Mouse (Mus musculus): ENCODE measurements around the gene Gps2. TPM values are rescaled to one million over a fixed set of nuclear protein-coding genes. Genes with fewer than 3 reads are reported as not detected.

Gps2 gene
- total RNA-seq, 2 experiments from 2014 or later = 35.6 to 41.5 TPM

DNA sequence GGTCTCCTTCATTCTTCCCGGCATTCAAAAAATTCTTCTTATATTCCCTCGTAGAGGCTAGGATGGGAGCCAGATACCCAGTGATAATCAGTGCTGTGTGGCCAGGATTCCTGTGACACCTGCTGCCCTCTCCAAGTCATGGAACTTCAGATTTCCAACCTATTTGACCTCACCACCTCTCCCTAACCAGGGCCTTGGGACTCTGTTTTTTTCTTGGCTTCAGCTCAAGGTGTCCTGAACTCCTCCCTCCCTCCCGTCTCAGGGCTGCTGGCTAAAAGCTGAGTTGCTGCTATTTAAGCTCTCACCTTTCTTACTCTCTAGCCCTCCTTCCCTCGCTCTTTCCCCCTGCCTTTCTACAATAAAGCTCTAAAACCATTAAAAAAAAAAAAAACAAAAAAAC, 13.8 kb upstream of the Gps2 start:
- no peak for TF ChIP-seq CTCF (conservative IDR thresholded peaks at IDR 0.05)
- Histone ChIP-seq H3K27ac (no peak overlapping the region), H3K4me3 (no peak overlapping the region)
- DNase-seq (ENCODE audit: low spot score in 2 of 2) = no peak

DNA sequence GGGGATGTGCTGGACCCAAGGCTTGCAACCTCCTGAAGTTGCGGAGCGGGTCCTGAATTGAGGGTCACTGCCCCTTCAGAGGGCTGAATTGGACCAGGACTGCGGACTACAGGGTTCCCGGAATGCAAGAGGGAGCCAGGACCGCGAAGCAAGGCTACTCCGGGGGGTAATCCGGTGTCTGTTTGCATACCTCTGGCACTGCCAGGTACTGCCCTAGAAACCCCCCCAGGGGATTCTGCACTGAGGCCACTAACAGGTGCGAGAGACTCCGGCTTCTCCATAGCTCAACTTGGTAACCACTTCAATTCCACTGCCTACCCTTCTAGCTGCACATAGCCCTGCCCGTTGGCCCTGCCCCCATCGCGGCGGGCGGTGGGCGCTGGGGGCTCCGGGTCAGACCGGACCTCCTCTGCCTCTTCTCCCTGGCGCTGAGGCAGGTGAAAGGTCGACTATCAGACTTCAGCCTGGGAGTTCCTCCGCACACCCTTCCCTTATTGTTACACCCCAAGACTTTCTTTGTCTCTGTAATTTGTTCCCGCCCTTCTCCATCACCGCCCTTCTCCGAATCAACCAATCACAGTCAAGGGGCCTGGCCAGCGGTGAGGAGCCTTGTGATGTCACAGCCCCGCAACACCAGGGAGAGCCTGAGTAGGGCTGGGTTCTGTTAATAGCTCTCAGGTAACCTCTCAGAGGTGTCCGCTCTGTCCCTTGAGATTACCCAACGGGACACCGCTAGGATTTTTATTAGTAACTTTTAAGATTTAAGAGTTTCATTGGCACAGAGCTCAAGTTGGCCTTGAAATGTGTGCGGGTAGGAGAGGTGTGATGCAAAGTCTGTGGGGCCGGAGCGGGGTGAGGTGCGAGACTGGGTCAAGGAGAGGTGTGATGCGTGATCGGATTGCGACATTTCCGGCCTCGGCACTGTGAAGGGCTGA, 12.9 kb upstream of the Gps2 start, which contains the start of the genes 2810408A11Rik and Neurl4:
Gene 2810408A11Rik, minus strand, starts transcription at position 517 of the 935 bp plus-strand sequence.
Gene Neurl4, plus strand, starts transcription at position 602 of the 935 bp plus-strand sequence.
- peak; percentile 88 to 92 for DNase-seq (ENCODE audit: low spot score in 2 of 2)
- Histone ChIP-seq H3K27ac (peak within 1 kb of the TSS; percentile 94), H3K4me3 (peak within 1 kb of the TSS; percentile 72)
- no peak for TF ChIP-seq CTCF (conservative IDR thresholded peaks at IDR 0.05)

DNA sequence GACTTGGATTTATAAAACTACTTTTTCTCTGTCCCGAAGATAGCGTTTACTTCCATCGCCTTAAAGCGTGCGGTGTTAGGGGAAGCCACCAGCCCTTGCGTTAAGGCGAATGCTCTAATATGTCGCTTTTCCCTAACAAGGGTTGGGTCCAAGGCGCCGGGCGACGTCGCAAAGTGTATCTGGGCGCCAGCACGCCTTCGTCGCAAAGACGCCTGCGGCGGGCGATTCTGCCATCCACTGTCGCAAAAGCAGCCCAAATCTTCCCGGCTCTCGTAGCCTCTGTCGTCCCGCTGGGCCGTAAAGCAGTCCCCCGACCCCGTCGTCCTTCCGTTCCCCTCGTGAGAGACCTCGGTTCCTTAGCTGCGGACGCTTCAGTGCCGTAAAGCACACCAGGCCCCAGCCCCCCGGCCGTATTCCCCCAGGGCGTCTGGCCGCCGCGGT, 12.3 kb upstream of the Gps2 start:
- peak; percentile 95 to 98 for DNase-seq (ENCODE audit: low spot score in 2 of 2)
- H3K27ac ChIP-seq = peak overlapping the region; percentile 94
- peak overlapping the region; percentile 72 for H3K4me3 ChIP-seq
- TF ChIP-seq CTCF (conservative IDR thresholded peaks at IDR 0.05) = no peak

DNA sequence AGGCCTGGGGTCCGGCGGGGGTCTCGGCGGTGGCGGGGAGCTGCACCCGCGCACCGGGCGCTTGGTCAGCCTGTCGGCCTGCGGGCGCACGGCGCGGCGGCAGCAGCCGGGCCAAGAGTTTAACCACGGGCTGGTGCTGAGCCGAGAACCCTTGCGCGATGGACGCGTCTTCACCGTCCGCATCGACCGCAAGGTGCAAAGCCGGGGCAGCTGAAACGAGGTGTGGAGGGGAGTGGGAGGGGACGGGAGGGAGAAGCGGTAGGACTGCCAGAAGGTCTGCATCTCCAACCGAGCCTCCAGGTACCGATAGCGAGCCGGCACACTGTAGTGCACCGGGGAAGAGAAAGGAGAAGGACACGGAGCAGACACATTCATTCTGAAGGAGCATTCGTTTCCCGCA, 11.7 kb upstream of the Gps2 start:
- H3K4me3 ChIP-seq = peak overlapping the region; percentile 72
- DNase-seq (ENCODE audit: low spot score in 2 of 2) = no peak

DNA sequence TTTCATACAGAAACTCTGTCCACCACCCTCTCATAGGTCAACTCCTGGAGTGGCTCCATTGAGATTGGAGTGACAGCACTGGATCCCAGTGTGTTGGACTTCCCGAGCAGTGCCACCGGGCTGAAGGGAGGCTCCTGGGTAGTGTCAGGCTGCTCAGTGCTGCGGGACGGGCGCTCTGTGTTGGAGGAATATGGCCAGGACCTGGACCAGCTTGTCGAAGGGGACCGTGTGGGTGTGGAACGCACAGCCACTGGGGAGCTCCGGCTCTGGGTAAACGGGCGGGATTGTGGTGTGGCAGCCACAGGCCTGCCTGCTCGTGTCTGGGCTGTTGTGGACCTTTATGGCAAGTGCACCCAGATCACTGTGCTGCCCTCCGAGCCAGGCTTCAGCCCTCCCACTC, 10.7 kb upstream of the Gps2 start:
- DNase-seq (ENCODE audit: low spot score in 2 of 2) = no peak
- Histone ChIP-seq H3K27ac (no peak overlapping the region), H3K4me3 (peak overlapping the region; percentile 72; the same call in 1 of the 2 replicates)
- no peak for TF ChIP-seq CTCF (conservative IDR thresholded peaks at IDR 0.05)

More for the DNA sequence above, 11.7 kb upstream of the Gps2 start:
- H3K27ac ChIP-seq = peak overlapping the region; percentile 94
- no peak for TF ChIP-seq CTCF (conservative IDR thresholded peaks at IDR 0.05)

DNA sequence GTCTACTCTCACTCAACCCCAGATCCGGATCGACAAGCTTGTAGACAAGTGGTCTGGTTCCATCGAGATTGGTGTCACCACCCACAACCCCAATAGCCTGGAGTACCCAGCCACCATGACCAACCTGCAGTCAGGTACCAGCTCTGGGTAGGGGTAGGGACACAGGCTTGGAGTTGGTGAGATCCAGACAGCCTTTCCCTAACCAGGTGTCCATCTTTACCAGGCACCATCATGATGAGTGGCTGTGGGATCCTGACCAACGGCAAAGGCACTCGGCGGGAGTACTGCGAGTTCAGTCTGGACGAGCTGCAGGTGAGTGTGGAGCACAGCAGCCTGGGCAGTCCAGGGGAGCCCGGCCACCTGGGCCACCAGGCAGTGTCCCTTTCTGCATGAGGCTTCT, 9.4 kb upstream of the Gps2 start:
- no peak for DNase-seq (ENCODE audit: low spot score in 2 of 2)
- H3K4me3 ChIP-seq = no peak overlapping the region
- no peak for TF ChIP-seq CTCF (conservative IDR thresholded peaks at IDR 0.05)
- H3K27ac ChIP-seq = no peak overlapping the region

DNA sequence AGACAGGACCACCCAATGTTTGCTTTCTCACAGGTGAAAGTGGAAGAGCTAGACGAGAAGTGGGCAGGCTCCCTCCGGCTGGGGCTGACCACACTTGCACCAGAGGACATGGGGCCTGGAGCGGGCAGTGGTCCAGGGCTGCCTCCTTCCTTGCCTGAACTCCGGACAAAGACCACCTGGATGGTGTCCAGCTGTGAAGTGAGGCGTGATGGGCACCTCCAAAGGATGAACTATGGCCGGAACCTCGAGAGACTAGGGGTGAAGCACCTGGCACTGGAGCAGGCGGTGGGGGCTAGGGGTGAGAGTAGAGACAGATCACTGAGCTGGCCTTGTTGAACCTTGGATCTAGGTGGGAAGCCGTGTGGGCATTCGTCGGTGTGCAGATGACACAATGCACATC, 5.0 kb upstream of the Gps2 start:
- Histone ChIP-seq H3K27ac (no peak overlapping the region), H3K4me3 (no peak overlapping the region)
- TF ChIP-seq CTCF (conservative IDR thresholded peaks at IDR 0.05) = no peak
- no peak for DNase-seq (ENCODE audit: low spot score in 2 of 2)

DNA sequence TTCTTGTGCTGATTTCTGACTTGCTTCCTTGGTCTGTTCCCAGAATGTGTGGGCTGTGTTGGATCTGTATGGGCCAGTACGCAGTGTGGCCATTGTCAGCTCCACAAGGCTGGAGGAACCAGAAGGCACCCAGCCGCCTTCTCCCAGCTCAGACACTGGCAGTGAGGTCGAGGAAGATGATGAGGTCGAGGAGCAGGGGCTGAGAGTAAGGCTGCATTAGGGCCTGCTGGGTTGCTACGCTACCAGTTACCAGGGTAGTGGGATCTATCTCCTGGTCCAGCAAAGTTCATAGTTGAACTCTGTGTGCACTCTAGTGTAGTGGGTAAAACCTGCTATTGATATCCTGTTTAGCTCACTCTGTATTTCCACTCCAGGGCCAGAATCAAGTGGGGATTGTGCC, 4.5 kb upstream of the Gps2 start:
- Histone ChIP-seq H3K4me3 (no peak overlapping the region), H3K27ac (no peak overlapping the region)
- no peak for DNase-seq (ENCODE audit: low spot score in 2 of 2)
- no peak for TF ChIP-seq CTCF (conservative IDR thresholded peaks at IDR 0.05)

DNA sequence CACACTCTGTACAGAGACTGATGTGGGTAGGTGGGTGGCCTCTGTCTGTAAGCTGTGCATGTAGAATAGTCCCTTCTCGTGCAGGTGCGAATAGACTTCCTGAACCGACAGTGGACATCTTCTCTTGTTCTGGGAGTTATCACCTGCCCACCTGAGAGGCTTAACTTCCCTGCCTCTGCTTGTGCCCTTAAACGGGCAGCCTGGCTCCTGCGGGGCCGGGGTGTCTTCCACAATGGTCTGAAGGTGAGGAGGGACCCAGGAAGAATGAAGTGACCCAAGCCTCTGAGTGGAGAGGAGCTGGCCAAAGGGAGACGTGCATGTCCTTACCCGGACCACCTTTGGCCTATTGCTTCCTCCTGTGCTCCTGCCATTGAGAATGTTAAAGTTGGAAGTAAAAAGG, 3.5 kb upstream of the Gps2 start:
- Histone ChIP-seq H3K4me3 (no peak overlapping the region), H3K27ac (no peak overlapping the region)
- DNase-seq (ENCODE audit: low spot score in 2 of 2) = no peak
- TF ChIP-seq CTCF (conservative IDR thresholded peaks at IDR 0.05) = no peak

DNA sequence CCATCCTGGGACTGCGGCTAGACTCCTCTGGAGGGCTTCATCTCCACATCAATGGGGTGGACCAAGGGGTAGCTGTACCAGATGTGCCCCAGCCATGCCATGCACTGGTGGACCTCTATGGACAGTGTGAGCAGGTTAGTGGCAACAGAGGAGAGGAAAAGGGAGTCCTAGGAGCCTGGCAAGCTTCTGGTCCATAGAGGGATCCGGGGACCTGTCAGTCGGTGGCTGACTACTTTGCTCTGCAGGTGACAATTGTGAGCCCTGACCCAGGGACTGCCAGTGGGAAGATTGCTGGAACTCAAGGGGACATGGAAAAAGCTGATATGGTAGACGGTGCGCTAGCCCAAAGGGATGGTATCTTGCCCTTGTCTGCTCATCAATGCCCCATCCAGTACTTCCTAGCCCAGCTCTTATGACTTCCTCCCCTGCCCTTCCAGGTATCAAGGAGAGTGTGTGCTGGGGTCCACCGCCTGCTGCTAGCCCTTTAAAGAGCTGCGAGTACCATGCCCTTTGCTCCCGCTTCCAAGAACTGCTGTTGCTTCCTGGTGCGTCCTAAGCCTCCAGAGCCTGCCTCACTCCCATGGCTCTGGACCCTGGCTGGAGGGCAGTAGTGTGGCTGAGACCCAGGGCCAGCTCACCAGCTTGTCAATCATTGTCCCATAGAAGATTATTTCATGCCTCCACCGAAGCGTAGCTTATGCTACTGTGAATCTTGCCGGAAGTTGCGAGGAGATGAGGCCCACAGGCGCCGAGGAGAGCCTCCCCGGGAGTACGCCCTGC, 2.7 kb upstream of the Gps2 start:
- no peak for TF ChIP-seq CTCF (conservative IDR thresholded peaks at IDR 0.05)

DNA sequence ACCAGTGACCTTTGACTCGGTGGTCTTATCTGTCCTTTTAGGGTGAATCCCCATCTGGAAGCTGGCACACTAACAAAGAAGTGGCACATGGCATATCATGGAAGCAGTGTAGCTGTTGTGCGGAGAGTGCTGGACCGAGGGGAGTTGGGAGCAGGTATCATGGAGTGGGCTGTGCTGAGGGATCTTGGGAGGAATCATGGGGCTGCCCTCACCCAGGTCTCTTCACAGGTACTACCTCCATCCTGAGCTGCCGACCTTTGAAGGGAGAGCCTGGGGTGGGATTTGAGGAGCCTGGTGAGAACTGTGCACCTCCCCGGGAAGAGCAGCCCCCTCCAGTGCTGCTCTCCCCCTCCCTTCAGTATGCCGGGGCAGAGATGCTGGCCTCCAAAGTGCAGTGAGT, 2.0 kb upstream of the Gps2 start:
- DNase-seq (ENCODE audit: low spot score in 2 of 2) = no peak
- Histone ChIP-seq H3K4me3 (no peak overlapping the region), H3K27ac (no peak overlapping the region)
- no peak for TF ChIP-seq CTCF (conservative IDR thresholded peaks at IDR 0.05)

More for the DNA sequence above, 2.7 kb upstream of the Gps2 start:
- DNase-seq (ENCODE audit: low spot score in 2 of 2) = no peak
- Histone ChIP-seq H3K4me3 (no peak overlapping the region), H3K27ac (no peak overlapping the region)

DNA sequence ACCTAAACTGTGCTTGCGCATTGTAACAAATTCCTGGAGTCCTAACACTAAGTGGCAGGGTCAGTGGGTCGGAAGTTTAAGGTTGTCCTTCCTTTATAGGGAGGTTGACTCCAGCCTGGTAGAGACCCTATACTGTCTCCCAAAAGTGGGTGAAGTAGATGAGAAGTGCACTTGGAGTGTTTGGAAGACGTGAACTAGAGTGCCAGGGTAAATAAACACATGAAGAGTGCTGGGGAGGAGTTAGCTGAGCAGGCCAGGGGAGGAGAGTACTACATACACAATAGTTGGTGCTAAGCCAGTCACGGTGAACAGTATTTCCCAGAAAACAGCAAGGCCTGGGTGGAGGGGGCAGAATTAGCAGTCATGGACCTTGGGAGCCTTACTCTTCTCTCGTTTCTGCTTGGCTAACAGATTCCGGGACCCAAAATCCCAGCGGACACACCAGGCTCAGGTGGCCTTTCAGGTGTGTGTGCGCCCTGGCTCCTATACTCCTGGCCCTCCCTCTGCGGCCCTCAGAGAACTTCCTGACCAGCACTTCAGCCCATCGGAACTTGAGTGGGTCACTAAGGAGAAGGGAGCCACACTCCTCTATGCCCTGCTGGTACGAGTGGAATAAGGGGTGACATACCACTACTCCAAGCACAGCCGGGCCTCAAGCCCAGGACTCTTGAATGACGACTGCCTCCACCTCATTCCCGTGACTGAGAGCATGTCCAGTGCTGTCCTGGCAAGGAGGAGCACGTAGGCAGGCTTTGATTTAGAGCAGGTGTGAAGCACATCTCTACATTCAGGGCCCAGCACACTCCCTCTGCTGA, 765 bp upstream of the Gps2 start:
- Histone ChIP-seq H3K4me3 (peak overlapping the region; percentile 83), H3K27ac (peak overlapping the region; percentile 99)
- no peak for TF ChIP-seq CTCF (conservative IDR thresholded peaks at IDR 0.05)
- DNase-seq (ENCODE audit: low spot score in 2 of 2) = no peak

All from layer of hippocampus, adult 2 months (tissue).